Mouse (Mus musculus): ENCODE results near the gene Tra2a. TPM values are rescaled to one million over a fixed set of nuclear protein-coding genes. Genes with fewer than 3 reads are reported as not detected.

Gene Tra2a
- polyA plus RNA-seq, 1 experiment from 2014 or later = 55.5 TPM

DNA sequence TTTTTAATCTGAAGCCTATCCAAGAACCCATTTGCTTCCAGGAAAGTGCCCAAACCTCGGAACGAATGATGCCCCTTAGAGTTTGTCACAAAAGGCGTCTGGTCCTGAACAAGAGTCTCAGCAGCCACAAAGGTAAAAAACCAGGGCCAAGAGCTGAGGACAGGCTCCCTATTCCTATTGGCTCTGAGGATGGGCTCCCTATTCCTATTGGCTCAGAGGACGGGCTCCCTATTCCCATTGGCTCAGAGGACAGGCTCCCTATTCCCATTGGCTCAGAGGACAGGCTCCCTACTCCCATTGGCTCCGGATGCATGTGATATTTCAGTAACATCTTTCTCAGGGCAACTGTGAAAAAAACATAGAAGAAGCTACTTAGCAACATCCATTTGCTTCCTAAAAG is 54.9 kb downstream of the Tra2a start:
- H3K4me1 ChIP-seq (replicated peaks) = peaks cover 59% of the 10 kb centered on the region
- H3K4me3 ChIP-seq = peak overlapping the region; percentile 32

GRCm38 (mm10) chr6:49208297-49208930 is 55.4 kb downstream of the Tra2a start:
- H3K4me1 ChIP-seq (replicated peaks) = peaks cover 59% of the 10 kb centered on the region
- H3K9me3 ChIP-seq (replicated peaks) = no peaks in the 10 kb centered on the region
- no peak for ATAC-seq (replicated peaks; ENCODE audit: insufficient number of reproducible peaks, insufficient read depth, low FRiP score, low read depth)
- H3K4me2 ChIP-seq = peak overlapping the region; percentile 60
- peaks cover 8% of the 10 kb centered on the region for H3K36me3 ChIP-seq
- 26% methylated on average over 8 of the region's 8 CpGs for WGBS
- H3K27ac ChIP-seq = peak overlapping the region; percentile 82
- no peaks in the 10 kb centered on the region for H3K27me3 ChIP-seq
- H3K9ac ChIP-seq = peak overlapping the region; percentile 17; the same call in 1 of the 2 replicates
- H3K4me3 ChIP-seq = peak overlapping the region; percentile 32

More for the DNA sequence above, 54.9 kb downstream of the Tra2a start:
- no peak; the same call in 1 of the 2 replicates for ATAC-seq (replicated peaks; ENCODE audit: insufficient number of reproducible peaks, insufficient read depth, low FRiP score, low read depth)
- Histone ChIP-seq H3K27ac (peak overlapping the region; percentile 82), H3K9ac (peak overlapping the region; percentile 17; the same call in 1 of the 2 replicates), H3K36me3 (peaks cover 7% of the 10 kb centered on the region), H3K9me3 (replicated peaks) (no peaks in the 10 kb centered on the region), H3K4me2 (peak overlapping the region; percentile 60), H3K27me3 (no peaks in the 10 kb centered on the region)
- 62% methylated on average over 5 of the region's 5 CpGs for WGBS

- Histone ChIP-seq H3K4me1 (replicated peaks) (peaks cover 42% of the 10 kb centered on the region), H3K9ac (no peak overlapping the region), H3K4me3 (no peak overlapping the region), H3K27me3 (no peaks in the 10 kb centered on the region), H3K36me3 (peaks cover 8% of the 10 kb centered on the region), H3K27ac (peak overlapping the region; percentile 42; the same call in 1 of the 2 replicates), H3K9me3 (replicated peaks) (no peaks in the 10 kb centered on the region), H3K4me2 (no peak overlapping the region)
- ATAC-seq (replicated peaks; ENCODE audit: insufficient number of reproducible peaks, insufficient read depth, low FRiP score, low read depth) = no peak
- 77% methylated on average over 1 of the region's 1 CpGs for WGBS
Observed at GRCm38 (mm10) chr6:49206416-49206815, 57.4 kb downstream of the Tra2a start.

DNA sequence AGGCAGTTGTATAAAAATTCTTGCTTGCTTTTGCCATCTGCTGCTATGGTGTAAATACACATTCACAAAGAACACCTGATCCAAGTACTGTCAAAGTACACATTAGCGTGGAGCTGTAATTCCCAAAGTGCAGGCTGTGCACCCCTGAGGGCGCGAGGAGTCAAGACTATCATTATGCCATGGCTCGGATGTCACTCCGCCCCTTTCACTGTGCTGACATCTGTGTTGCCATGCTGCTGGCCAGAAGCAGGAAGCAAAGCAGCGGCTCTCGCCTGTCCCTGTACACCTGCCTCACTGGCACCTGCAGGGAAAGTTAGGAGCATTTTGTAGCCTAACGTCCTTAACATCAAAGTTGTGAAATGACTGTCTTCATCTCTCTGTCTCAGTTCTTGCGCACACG is 68.6 kb downstream of the Tra2a start:
- 91% methylated on average over 10 of the region's 10 CpGs for WGBS
- peaks cover 5% of the 10 kb centered on the region; the same call in 1 of the 2 replicates for H3K4me1 ChIP-seq (replicated peaks)
- H3K36me3 ChIP-seq = peaks cover 4% of the 10 kb centered on the region; the same call in 1 of the 2 replicates
- H3K9me3 ChIP-seq (replicated peaks) = no peaks in the 10 kb centered on the region
- no peak overlapping the region for H3K4me3 ChIP-seq
- H3K27ac ChIP-seq = no peak overlapping the region
- H3K27me3 ChIP-seq = no peaks in the 10 kb centered on the region
- ATAC-seq (replicated peaks; ENCODE audit: insufficient number of reproducible peaks, insufficient read depth, low FRiP score, low read depth) = no peak
- H3K4me2 ChIP-seq = no peak overlapping the region
- H3K9ac ChIP-seq = no peak overlapping the region

- no peak overlapping the region for H3K27ac ChIP-seq
- H3K27me3 ChIP-seq = no peaks in the 10 kb centered on the region
- ATAC-seq (replicated peaks; ENCODE audit: insufficient number of reproducible peaks, insufficient read depth, low FRiP score, low read depth) = no peak
- WGBS = 97% methylated on average over 4 of the region's 4 CpGs
- H3K4me2 ChIP-seq = no peak overlapping the region
- peaks cover 5% of the 10 kb centered on the region; the same call in 1 of the 2 replicates for H3K4me1 ChIP-seq (replicated peaks)
- H3K4me3 ChIP-seq = no peak overlapping the region
- peaks cover 4% of the 10 kb centered on the region; the same call in 1 of the 2 replicates for H3K36me3 ChIP-seq
- no peaks in the 10 kb centered on the region for H3K9me3 ChIP-seq (replicated peaks)
- H3K9ac ChIP-seq = no peak overlapping the region
Observed at GRCm38 (mm10) chr6:49194536-49194935, 69.3 kb downstream of the Tra2a start.

Other genes with a start within 250 kb of the Tra2a start
- gene Gpnmb, start 227.5 kb downstream of the Tra2a start, polyA plus RNA-seq (2015; fragmentation: Nextera tagmentation; extraction: Ambion mirVana) = 5.5 and 16.5 TPM in 2 replicates
- gene Malsu1, start 190.2 kb downstream of the Tra2a start, polyA plus RNA-seq (2015; fragmentation: Nextera tagmentation; extraction: Ambion mirVana) = 55.0 and 60.0 TPM in 2 replicates
- gene Igf2bp3, start 49.1 kb downstream of the Tra2a start, polyA plus RNA-seq (2015; fragmentation: Nextera tagmentation; extraction: Ambion mirVana) = 33.0 and 33.4 TPM in 2 replicates
- gene Ccdc126, start 55.2 kb upstream of the Tra2a start, polyA plus RNA-seq (2015; fragmentation: Nextera tagmentation; extraction: Ambion mirVana) = 7.7 and 7.9 TPM in 2 replicates
- 3.9 and 4.3 TPM in 2 replicates for gene Fam221a, start 103.7 kb upstream of the Tra2a start, polyA plus RNA-seq (2015; fragmentation: Nextera tagmentation; extraction: Ambion mirVana)
- gene Stk31, start 131.6 kb upstream of the Tra2a start, polyA plus RNA-seq (2015; fragmentation: Nextera tagmentation; extraction: Ambion mirVana) = 0.11 and 0.20 TPM in 2 replicates

Data from heart, embryonic 15.5 days (tissue).